Mouse (Mus musculus) megakaryocyte, adult 5-6 weeks (primary cell): ENCODE results near the gene Cnp. TPM values are rescaled to one million over a fixed set of nuclear protein-coding genes. Genes with fewer than 3 reads are reported as not detected.
A peak's percentile ranks its signal among the peaks of the same experiment; 100 is the strongest.
"Not testable (repeated sequence)": the region's sequence is repeated elsewhere in the genome, so short reads cannot be mapped to it uniquely, and the experiment has no call there.

ENCODE experiments used
- ATAC-seq: 2 replicates; pipeline ENCODE4 v1.8.0; 2016; ENCODE audit warnings: mild to moderate bottlenecking, inconsistent platforms; ENCODE audit not compliant: poor library complexity, severe bottlenecking
- total RNA-seq, 2 experiments: library from RNA; stranded (forward) in 1 of 2; stranded (reverse) in 1 of 2; fragments of 153-499, 151-499 nt in 1 of 2; fragments of 221-1000, 200-1000 nt in 1 of 2; gene quantifications; 2 replicates each; pipeline versions ENCODE4 v1.2.3 to v1.2.4; 2015 to 2017

Gene Cnp
- total RNA-seq (2015) (9.5 and 11.3 TPM in 2 replicates), total RNA-seq (2017) (22.2 and 23.9 TPM in 2 replicates)

DNA sequence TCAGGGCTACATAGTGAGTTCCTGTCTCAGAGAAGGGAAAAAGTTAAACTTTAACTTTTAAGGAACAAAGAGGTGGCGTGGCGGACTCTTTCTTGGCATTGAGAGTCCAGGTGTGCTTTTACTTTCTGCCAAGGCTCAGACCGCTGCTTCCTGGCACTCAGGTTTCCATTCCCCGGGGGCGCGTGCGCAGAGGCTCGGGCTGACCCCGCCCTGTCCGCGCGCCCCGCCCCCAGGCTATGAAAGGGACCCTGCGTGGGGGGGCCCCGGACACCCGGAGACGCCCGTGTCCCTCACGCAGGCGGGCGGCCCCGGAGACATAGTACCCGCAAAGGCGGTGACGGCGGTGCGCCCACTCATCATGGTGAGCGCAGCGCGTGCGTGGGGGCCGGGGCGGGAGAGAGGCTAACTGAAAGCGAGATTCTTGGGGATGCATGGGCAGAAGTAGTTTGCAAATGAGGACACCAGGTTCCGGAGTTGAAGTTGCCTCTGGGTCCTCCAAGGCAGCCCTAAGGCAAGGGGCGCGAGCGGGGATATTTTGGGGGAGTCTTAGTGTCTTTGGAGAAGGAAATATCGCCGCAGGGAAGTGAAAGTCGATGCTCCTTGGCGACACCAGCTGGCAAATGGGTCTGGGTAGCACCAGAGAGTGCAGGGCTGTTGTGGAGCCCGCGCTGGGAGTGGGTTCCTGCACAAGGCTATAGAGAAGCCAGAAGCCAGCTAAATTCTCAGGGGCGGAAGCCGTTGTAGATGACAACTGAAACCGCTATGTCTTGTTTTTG, at the start of gene Cnp:
TSS of gene Cnp (plus strand) at position 197 of the 776 bp plus-strand sequence.
- ATAC-seq = peak; percentile 60

DNA sequence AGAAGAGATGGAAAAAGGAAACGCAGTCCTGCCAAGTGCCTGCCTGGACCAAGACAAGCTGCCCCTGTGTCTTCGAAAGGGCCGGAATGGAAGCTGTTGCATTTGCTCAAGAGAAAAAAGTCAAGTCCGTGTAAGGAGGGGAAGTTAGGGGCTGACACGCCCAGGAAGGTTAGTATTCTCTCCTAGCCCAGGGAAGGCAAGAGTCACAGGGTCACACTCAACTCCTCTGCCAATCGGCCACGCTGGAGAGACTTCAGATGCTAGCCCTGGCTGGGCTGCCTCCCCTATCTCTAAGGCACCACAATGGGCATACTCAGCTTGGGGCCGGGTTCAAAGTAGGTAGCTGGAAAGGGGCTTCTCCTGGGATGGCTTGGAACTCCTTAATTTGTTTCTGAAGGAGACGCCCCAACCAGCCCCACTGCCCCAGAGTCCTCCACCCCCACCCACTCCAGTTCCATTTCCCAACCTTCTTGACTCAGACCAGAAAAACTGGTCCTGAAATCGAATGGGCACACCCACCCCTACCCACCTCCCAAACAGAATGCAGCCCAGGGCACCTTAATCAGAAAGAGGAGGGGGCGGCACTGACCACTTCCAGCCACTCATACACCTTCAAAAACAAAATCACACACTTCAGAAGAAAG, 49.6 kb upstream of the Cnp start:
- peak; percentile 28; the same call in 1 of the 2 replicates for ATAC-seq

DNA sequence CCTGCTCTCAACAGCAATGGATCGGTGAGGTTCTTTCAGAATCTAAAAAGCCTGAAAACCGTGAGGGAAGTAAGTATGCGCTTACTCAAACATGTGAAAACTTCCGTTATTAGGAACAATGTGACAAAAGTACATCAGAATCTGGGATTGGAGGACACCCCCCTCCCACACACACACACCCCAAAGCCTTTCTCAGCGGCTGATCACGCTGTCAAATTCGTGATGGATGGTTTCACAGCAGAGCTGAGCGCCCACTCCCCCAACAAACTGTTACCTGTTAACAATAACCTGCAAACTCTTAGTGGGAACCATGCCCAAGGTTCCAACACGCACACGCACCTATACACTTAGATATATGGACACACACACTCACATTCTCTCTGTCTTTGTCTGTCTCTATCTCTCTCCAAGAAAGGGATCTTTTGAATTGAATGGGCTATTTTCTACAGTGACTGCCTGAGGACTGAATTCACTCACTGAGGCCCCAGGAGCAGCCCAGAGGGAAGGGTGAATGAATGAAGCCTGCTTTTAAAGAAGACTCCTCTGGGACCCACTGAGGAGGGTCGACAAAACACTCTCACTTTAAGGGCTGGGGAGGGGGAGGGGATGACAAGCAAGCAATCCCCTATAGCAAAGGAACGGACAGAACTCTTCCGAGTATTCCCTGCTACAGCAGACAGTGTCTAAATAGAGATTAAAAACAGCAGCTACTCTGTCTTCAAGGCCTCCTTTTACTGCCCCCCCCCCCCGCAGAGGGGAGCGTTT, 48.5 kb upstream of the Cnp start:
- no peak for ATAC-seq

DNA sequence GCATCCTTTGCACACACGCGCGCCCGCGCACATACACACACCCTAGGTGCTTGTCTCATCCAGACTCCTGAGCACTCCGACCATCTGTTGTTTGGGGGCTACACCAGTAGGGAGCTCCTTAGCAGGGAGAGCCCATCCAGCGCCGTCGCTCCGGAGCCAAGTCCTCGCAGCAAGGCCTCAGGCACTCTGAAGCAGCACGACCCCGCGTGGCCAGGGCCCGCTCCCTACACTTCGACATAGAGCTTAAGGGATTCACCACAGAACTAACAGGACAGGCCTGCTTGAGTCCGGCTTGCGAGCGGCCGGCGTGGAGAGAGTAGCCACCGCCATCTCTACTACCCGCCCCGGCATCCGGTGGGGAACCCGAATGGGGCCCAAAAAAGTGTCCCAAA, 47.6 kb upstream of the Cnp start:
- peak; percentile 14 for ATAC-seq

DNA sequence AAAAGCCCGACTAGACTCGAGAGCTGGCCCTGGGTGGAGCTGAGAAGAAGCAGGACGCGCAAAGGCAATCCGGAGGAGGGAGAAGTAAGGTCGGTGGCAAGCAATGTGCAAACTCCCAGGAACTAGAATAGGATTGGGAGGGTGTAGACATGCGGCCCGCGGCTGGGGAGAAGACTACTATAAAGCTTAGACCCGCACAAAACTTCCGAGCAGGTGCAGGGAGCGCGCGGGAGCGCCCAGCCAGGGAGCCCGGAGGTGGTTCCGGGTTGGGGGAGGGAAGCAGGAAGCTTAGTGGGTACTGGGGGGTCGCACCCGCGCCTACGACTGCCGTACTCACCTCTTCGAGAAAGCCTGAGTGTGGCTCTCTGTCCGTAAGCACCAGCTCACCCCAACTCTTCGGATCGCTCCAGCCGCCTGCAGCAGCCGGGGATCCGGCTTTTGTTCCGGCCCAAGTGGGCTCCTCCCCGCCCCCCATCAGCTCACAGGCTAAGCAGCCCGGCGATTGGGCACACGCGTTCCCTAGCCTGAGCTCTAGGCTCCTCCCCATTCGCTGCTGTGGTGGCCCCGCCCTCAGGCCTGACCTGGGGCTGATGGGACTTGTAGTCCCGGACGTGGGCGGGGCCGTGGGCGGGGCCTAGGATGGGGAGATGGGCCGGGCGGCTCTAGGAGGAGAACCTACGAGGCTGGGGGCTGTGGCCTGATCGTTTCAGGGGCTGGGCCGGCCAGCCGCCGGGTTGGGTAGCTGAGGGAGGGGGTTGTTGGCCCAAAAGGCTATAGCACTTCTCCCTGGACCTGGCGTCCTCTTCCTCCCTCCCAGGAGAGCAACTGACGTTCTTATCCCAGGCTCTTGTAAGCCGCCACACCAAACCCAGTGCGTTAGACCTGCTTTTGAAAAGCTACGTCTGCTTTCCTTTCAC, 47.0 kb upstream of the Cnp start, which contains the start of gene Acly:
TSS of gene Acly (minus strand) at position 543 of the 917 bp plus-strand sequence.
- ATAC-seq = peak; percentile 95

DNA sequence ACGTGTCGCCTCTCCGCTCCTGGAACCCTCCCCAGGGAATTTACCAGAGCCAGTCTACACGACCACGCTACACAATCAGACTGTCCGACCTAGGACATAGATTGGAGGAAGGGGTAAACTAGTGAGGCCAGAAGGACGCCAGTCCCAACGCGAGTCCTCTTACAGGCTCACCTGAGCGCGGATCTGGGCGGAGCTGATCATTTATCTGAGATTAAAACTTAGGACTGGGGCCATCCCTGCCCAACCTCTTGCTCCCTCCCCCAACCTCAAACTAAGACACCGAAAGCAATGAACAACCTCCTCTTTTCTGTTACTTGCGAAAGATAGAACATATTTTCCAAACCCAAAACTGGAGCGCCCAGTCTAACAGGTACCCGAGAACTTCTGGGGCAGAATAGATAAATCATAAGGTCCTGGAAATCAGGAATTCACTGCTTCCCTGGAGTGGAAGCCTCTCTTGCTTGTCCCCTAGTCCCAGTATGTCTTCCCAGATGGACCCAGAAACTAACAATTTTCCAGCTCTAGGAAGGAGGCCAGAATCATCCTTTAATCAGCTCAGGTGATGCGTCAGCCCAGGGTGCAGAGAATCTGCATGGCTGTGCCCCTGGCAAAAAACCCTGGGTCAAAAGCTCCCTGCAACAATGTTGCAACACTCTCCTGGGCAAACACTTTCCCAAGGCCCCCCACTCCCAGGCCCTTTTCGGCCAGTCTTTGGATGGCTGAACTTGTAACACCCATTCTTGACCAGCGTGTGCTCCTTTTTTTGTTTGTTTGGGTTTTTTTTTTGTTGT, 46.1 kb upstream of the Cnp start:
- ATAC-seq = no peak

DNA sequence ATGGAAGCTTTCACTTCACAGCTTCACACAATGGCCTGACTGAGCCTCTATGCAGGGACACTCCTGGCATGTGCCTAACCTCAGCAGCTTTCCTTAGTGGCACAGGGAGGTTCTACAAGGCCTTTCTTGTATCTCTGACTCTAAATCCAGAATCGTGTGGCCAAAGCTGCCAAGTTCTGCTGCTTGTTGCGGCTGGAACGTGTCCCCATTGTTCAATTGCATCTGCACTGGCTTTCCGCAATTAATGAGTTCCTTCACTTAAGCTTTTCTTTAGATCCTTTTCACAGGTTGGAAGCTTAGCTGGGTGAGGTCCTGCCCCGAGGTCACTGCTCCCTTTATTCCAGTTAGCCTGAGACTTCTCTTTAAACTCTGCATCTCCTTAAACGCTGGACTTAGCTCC, 40.8 kb upstream of the Cnp start:
- ATAC-seq = no peak

DNA sequence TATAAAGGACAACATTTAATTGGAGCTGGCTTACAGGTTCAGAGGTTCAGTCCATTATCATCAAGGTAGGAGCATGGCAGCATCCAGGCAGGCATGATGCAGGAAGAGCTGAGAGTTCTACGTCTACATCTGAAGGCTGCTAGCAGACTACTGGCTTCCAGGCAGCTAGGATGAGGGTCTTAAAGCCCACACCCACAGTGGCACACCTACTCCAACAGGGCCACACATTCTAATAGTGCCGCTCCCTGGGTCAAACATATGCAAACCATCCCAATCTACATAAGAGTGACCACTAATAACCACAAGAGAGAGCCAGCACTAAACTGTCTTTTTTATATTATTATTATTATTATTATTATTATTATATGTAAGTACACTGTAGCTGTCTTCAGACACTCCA, 40.3 kb upstream of the Cnp start:
- ATAC-seq = not testable (repeated sequence)

DNA sequence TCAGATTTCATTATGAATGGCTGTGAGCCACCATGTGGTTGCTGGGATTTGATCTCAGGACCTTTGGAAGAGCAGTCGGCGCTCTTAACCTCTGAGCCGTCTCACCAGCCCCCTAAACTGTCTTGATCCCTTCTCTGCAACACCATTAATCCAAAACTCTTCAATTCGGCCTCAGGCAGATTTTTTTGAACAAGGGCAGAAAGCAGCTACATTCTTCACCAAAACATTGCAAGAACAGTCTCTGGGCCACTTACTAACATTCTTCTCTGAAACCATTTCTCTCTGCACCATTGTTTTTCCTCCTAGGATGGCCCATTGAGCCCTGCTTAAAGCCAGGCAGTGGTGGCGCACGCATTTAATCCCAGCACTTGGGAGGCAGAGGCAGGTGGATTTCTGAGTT, 39.9 kb upstream of the Cnp start:
- ATAC-seq = not testable (repeated sequence)

DNA sequence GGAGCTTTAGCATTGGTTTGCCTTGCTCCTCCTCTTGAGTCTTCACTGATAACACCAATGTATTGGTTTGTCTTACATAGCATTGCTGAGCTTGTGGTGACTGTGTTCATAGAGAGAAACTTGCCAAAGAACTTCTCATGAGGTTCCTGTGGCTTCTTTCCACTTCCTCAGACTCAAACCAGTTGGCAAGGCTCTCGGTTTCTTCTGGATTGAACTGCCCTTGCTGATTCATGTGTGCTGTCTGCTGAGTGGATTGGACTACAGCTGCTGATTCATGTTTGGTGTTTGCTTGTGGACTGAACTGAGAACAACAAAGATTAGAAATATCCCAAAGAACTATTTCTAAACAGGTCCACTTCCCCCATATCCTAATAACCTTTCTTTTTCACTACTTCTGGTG, 38.7 kb upstream of the Cnp start:
- ATAC-seq = no peak

DNA sequence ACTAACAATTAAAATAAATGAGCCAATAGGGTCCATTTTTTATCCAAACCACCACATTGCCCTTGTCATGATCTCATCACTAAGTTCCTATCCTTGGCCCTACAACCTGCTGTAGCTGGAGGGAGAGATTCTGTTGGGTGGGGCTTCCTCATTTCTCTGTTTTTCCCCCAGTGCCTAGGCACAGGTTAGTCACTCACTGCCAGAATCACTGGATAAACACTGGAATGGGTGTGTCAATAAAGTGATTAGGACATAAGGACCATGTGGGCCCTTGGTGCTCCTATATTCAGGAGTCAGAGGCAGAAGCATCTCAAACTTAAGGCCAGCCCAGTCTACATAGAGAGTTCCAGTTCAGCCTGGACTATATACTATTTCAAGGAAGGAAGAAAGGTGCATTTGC, 38.2 kb upstream of the Cnp start:
- ATAC-seq = no peak

DNA sequence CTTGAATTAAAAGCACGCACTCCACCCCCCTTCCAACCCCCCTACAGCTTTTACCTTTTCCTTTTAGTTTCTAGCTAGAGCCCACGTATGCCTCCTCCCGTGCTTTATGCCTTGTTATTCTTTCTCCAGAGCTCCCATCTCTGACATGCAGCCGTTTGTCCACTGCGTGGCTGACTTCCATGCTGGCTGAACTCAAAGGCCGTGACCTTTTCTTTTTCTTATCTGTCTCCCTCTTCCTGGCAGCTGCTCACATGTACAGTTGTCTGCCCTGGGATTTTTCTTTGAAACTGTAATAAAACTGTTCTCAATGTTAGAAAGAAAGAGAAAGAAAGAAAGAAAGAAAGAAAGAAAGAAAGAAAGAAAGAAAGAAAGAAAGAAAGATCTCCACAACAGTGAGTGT, 33.7 kb upstream of the Cnp start:
- no peak for ATAC-seq

DNA sequence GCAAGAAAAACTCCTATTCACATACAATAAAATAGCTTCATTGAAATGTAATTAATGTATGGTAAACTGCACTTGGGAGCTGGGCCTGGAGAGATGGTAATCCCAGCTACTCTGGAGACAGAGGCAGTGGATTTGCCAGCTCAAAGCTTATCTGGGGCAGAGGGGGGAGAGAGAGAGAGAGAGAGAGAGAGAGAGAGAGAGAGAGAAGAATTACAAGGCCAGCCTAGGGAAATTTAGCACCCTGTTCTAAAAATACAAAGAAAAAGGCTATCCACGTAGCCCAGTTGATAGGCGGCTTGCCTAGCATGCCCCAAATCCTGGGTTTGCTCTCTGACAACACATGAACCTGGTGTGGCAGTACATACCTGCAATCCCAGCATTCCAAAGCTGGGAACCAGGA, 33.1 kb upstream of the Cnp start:
- no peak for ATAC-seq

DNA sequence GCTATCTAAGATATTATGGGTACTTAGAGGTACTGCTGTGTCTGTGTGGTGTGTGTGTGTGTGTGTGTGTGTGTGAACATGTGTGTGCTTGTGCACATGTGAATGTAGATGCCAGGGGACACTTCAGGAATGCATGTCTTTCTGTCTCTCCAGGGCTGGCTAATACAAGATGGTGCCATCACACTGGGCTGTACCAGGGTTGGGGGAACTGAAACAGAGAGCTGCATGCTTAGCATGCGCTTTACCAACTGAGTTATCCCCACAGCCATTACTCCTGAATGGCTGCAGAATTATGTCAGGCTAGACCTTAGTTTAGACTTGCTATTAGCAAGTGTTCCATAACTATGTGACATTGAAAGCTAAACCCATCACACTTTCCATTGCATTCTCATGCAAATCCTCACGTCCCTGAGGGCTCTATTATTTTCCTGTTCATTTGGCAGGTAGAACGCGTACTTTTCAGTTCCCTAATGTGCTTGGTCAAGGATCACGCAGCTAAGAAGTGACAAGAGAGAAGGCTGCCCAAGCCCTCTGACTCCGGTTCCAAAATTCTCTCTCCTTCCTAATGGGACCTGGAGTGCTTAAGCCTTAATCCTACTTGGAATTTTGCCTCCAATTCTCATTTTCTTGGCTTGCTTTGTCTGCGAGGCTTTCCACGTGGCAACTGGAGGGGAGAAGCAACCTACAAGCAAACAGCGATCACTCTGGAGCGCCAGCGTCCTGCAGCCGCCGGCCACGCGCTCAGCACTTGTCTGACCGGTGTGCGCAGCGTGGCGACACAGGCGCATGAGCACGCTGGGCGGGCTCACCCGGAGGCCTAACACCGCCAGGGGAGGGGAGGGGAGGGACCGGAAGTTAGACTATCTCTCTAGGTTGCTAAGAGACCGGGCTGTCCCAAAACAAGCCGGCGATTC, 29.6 kb upstream of the Cnp start, which contains the start of gene Ttc25:
TSS of gene Ttc25 (plus strand) at position 776 of the 914 bp plus-strand sequence.
- peak; percentile 99 for ATAC-seq

DNA sequence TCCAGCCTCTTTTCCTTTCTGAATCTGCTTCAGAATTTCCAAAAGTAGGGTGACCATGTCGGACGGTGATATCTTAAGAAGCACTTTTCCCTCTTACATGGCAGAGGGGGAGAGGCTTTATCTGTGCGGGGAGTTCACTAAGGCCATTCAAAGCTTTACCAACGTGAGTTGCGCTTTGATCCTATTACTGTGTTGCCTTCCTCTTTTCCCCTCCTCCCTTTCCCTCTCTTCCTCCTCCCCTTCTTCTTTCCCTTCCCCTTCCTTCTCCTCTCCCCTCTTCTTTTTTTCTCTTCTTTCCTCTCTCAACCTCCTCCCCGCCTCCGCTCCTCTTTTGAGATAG, 29.0 kb upstream of the Cnp start:
- peak; percentile 19 for ATAC-seq

DNA sequence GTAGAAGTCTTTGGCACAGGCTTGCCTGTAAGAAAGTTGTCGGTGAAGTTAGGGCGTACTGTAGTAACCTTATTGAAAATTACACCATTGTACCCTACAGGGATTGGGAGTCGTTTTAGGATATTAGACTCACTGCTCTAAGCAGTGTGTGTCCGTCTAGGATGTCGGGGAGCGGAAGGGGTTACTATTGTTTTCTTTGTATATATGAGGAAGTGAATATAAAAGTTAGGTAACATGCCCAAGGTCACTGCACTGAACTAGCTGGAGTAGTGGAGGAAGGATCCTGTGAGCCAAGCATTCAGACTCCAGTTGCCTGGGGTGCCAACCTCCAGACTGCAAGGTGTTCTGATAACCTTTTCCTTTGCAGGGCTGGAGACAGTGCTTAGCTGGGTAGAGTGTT, 27.7 kb upstream of the Cnp start:
- ATAC-seq = peak; percentile 67

DNA sequence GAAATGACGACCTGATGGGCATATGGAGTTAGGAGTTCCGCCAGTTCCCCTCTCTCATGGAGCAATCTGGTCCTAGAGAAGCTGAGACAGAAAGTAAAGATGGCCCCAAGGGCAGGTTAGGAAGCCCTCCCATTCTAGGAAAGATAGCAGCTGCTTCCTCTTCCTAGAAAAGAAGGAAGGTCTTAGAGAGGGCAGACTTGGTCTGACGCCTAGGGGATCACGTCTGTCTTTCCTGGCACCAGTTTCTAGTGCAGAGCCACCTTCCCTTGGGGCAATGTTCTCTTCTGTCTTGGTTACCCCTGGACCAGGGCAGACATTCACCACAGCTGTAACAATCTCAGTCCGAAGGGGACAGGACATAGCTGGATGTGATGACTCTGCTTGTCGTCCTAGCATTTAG, 26.6 kb upstream of the Cnp start:
- ATAC-seq = no peak

DNA sequence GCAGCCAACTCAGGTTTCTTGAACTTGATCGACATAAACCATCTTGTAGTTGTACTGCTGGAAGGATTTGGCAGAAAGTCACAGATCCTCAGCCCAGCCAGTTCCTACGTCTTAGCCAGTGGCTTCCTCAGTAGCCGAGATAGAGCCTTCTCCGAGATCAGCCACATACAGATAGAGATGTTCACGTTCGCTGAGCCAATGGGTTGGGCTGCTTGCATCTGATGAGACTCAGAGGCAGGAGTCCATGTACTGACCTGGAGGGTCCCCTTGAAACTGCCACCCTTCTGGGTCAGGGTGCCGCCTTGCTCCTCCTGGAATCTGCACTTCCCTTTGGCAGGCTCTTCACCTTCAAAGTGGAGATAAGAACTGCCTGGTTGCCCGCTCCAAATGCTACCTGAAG, 25.2 kb upstream of the Cnp start:
- no peak for ATAC-seq

DNA sequence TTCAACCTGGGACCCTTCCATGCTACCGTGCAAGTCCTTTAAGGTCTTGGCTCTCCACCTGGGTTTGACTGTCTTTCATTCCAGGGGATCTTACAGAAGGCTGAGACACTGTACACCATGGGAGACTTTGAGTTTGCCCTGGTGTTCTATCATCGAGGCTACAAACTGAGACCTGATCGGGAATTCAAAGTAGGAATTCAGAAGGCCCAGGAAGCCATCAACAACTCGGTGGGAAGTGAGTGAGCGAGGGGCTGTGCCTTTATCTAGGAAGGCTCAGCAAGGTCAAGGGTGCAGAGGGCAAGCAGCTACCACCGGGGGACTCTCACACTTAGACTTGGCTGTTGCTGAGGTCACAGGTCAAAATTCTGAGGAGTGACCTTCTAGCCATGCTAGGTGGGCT, 24.6 kb upstream of the Cnp start:
- ATAC-seq = no peak
